ENCODE assay signal across 25 mouse cellular contexts in the genomic region with DNA sequence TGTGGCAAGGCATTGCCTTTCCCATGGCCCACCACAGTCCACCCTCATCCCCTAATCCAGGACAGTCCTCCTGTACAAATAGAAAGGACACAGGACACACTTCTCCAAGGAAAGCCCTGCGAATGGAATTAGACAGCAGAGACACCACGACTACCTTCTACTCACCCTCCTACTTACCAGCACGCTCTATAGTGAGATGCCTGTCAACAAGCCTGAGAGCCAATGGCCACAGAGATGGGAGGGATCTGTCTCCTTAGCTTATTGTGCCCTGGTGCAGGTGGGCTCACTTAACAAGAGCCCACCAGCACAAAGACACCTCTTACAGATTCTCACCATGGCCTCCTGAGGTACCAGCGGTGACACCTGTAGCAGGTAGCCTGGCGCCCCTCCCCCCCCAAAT. TPM values are rescaled to one million over a fixed set of nuclear protein-coding genes. Genes with fewer than 3 reads are reported as not detected.
DNase-seq lines count a peak whose midpoint lies in the region; ATAC-seq and TF ChIP-seq lines count a peak whose summit lies in the region.
"Had no signal": no experiment of that assay in that cellular context is flagged by ENCODE, and none has a peak within 500 bp of the region (broad histone marks: within the 10 kb centered on the region; RNA-seq: fewer than 3 reads in every experiment).

No protein-coding gene starts in this region.

- no peak for TF ChIP-seq POLR2A in olfactory bulb, adult 2 months (IDR thresholded peaks at IDR 0.05; ENCODE audit: insufficient read depth, low read depth, low read length)

- peaks cover 4% of the 10 kb centered on the region; the same call in 1 of the 2 replicates for H3K4me1 ChIP-seq in embryonic facial prominence, embryonic 12.5 days
- peaks cover 7% of the 10 kb centered on the region for H3K4me1 ChIP-seq in embryonic facial prominence, embryonic 10.5 days
- H3K4me1 ChIP-seq in neural tube, embryonic 13.5 days (replicated peaks), result peaks cover 29% of the 10 kb centered on the region
- H3K4me1 ChIP-seq in olfactory bulb, adult 2 months (ENCODE audit: control insufficient read depth, insufficient read depth, low read length), result peaks cover 62% of the 10 kb centered on the region
- H3K4me1 ChIP-seq: forebrain, embryonic 13.5 days; megakaryocyte, embryonic 14.5 days had no signal

- no peak for DNase-seq in embryonic facial prominence, embryonic 10.5 days (ENCODE audit: low spot score)
- no peak for DNase-seq in neural tube, embryonic 10.5 days (ENCODE audit: extremely low spot score, low spot score)
- DNase-seq in right cerebral cortex, postnatal 25 days, result no peak
- DNase-seq in urinary bladder, adult 2 months (ENCODE audit: low spot score), result no peak
- DNase-seq in frontal cortex, adult 2 months (ENCODE audit: extremely low spot score in 1 of 2, low spot score in 1 of 2), result no peak
- DNase-seq: adrenal gland, postnatal 14 days; cerebellum, adult 11 months; gastrocnemius, postnatal 14 days; heart, adult 18-20 months; kidney, adult 2 months; kidney, postnatal 10 days; liver, postnatal 0 days; lung, postnatal 14 days; spleen, adult 18-20 months had no signal

- no peak overlapping the region for H3K9ac ChIP-seq in embryonic facial prominence, embryonic 12.5 days
- H3K9ac ChIP-seq in neural tube, embryonic 13.5 days, result no peak overlapping the region
- H3K9ac ChIP-seq: forebrain, embryonic 13.5 days; heart, embryonic 13.5 days; liver, postnatal 0 days had no signal

- H3K4me2 ChIP-seq in embryonic facial prominence, embryonic 12.5 days (replicated peaks), result no peak overlapping the region
- H3K4me2 ChIP-seq in neural tube, embryonic 13.5 days, result no peak overlapping the region
- H3K4me2 ChIP-seq: forebrain, embryonic 13.5 days; heart, embryonic 13.5 days had no signal

- no peaks in the 10 kb centered on the region for H3K27me3 ChIP-seq in embryonic facial prominence, embryonic 12.5 days
- no peaks in the 10 kb centered on the region for H3K27me3 ChIP-seq in embryonic facial prominence, embryonic 10.5 days (replicated peaks; ENCODE audit: low read depth, poor library complexity, severe bottlenecking)
- H3K27me3 ChIP-seq in neural tube, embryonic 13.5 days, result no peaks in the 10 kb centered on the region
- H3K27me3 ChIP-seq: forebrain, embryonic 13.5 days; heart, embryonic 13.5 days; Patski had no signal

- H3K4me3 ChIP-seq in embryonic facial prominence, embryonic 12.5 days, result no peak overlapping the region
- no peak overlapping the region for H3K4me3 ChIP-seq in embryonic facial prominence, embryonic 10.5 days
- no peak overlapping the region for H3K4me3 ChIP-seq in neural tube, embryonic 13.5 days
- no peak overlapping the region for H3K4me3 ChIP-seq in olfactory bulb, adult 2 months (ENCODE audit: insufficient read depth, low read depth, low read length)
- H3K4me3 ChIP-seq: forebrain, embryonic 13.5 days; heart, embryonic 13.5 days; megakaryocyte, embryonic 14.5 days had no signal

- ATAC-seq in embryonic facial prominence, embryonic 12.5 days (ENCODE audit: insufficient number of reproducible peaks, insufficient read depth, low FRiP score, low TSS enrichment), result no peak
- ATAC-seq in neural tube, embryonic 13.5 days (ENCODE audit: low read depth), result no peak
- ATAC-seq: CD4-positive, CD25-positive, alpha-beta regulatory T cell, adult 4 months; forebrain, embryonic 13.5 days; hindbrain, embryonic 16.5 days; liver, postnatal 0 days; midbrain, embryonic 16.5 days; Patski had no signal

- peak overlapping the region; percentile 42; the same call in 1 of the 2 replicates for H3K27ac ChIP-seq in embryonic facial prominence, embryonic 12.5 days
- H3K27ac ChIP-seq in embryonic facial prominence, embryonic 10.5 days (replicated peaks), result no peak overlapping the region
- H3K27ac ChIP-seq in neural tube, embryonic 13.5 days (replicated peaks), result peak overlapping the region; percentile 50
- 0 out of 2 replicates have a peak overlapping the region, but pooled peaks have one; percentile 4 for H3K27ac ChIP-seq in olfactory bulb, adult 2 months (ENCODE audit: insufficient read depth, low read depth, low read length)
- H3K27ac ChIP-seq: forebrain, embryonic 13.5 days; heart, embryonic 13.5 days had no signal

- no peaks in the 10 kb centered on the region for H3K36me3 ChIP-seq in embryonic facial prominence, embryonic 12.5 days
- no peaks in the 10 kb centered on the region for H3K36me3 ChIP-seq in embryonic facial prominence, embryonic 10.5 days (replicated peaks)
- H3K36me3 ChIP-seq in neural tube, embryonic 13.5 days, result no peaks in the 10 kb centered on the region
- H3K36me3 ChIP-seq: heart, embryonic 13.5 days had no signal

- TF ChIP-seq CTCF in olfactory bulb, adult 2 months (IDR thresholded peaks at IDR 0.05; ENCODE audit: insufficient read depth, low read depth, low read length), result no peak

- no peaks in the 10 kb centered on the region for H3K9me3 ChIP-seq in embryonic facial prominence, embryonic 12.5 days
- H3K9me3 ChIP-seq in embryonic facial prominence, embryonic 10.5 days, result no peaks in the 10 kb centered on the region
- H3K9me3 ChIP-seq in neural tube, embryonic 13.5 days, result no peaks in the 10 kb centered on the region
- H3K9me3 ChIP-seq: forebrain, embryonic 13.5 days; heart, embryonic 13.5 days had no signal

- WGBS in embryonic facial prominence, embryonic 12.5 days, result 92% methylated on average over 5 of the region's 5 CpGs
- WGBS in embryonic facial prominence, embryonic 10.5 days, result 86% methylated on average over 5 of the region's 5 CpGs
- WGBS in neural tube, embryonic 13.5 days, result 87% methylated on average over 5 of the region's 5 CpGs
- 70% methylated on average over 5 of the region's 5 CpGs for WGBS in olfactory bulb, adult 2 months

RNA-seq across cellular contexts. Expression of a gene that starts 46.4 kb away (rescaled TPM):
- polyA plus RNA-seq in embryonic facial prominence, embryonic 12.5 days (2016; fragmentation: Nextera tagmentation; extraction: Ambion mirVana), result 2.0 and 2.1 TPM in 2 replicates
- 1.1 and 1.3 TPM in 2 replicates for polyA plus RNA-seq in embryonic facial prominence, embryonic 10.5 days (2016; fragmentation: Nextera tagmentation; extraction: Ambion mirVana)
- polyA plus RNA-seq in neural tube, embryonic 13.5 days (2015; fragmentation: Nextera tagmentation; extraction: Ambion mirVana), result 9.2 and 11.6 TPM in 2 replicates
- not detected in 2 replicates for polyA plus RNA-seq in olfactory bulb, adult 2 months (2012; ENCODE audit: insufficient read depth, insufficient read length, low replicate concordance, missing spikeins)
- 10.7 and 11.8 TPM in 2 replicates for polyA plus RNA-seq in urinary bladder, adult 2 months (2012; rRNA removed)
- polyA plus RNA-seq in frontal cortex, adult 2 months (2012; rRNA removed), result 150 and 161 TPM in 2 replicates
- polyA plus RNA-seq: CD4-positive, CD25-positive, alpha-beta regulatory T cell, adult 4 months; liver, adult 2 months had no signal
